Mouse (Mus musculus): ENCODE data around the gene Nat9.

DNA sequence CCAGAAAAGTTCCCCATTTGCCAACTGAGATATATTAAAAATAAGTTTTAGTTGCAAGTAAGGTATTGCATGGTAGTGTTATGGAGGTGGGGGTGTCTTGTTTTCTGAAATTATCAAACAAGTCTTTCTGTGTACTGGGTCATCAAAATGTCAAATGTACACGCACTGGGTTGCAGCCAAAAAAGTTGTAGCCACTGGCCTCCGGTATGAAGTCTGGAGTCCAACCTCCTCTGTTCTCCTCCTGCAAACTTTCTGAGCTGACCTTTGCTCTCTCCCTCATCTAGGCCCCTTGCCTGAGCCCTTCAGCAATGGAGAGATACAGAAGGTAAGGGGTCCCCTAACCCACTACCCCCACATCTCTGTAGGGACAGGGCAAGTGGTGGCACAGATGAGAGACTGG, 8.9 kb downstream of the Nat9 start:
- TF ChIP-seq CTCF (IDR thresholded peaks at IDR 0.05; ENCODE audit: low read depth), result no peak
- TF ChIP-seq EP300 (IDR thresholded peaks at IDR 0.05; ENCODE audit: low read depth), result no peak
